Mouse (Mus musculus) left cerebral cortex, postnatal 14 days (tissue): ENCODE measurements around the gene Dock2. TPM values are rescaled to one million over a fixed set of nuclear protein-coding genes. Genes with fewer than 3 reads are reported as not detected.

Experiments
- DNase-seq, 2 experiments: peaks; one replicate each; pipeline ENCODE4 v3.0.0; 2021 to 2022; ENCODE audit warnings: low spot score in 2 of 2, mixed read lengths in 1 of 2
- intact Hi-C: fragments of 180-260 bp; cut with DNase I; formaldehyde crosslinking; loops from one replicate; pipeline ENCODE4 v1.15.1; 2025
- total RNA-seq, 2 experiments: library from RNA; stranded (reverse); gene quantifications; 2 replicates each; pipeline ENCODE4 v1.2.3; 2021

Dock2 gene
- total RNA-seq, 2 experiments from 2014 or later, result 3.1 to 3.4 TPM

DNA sequence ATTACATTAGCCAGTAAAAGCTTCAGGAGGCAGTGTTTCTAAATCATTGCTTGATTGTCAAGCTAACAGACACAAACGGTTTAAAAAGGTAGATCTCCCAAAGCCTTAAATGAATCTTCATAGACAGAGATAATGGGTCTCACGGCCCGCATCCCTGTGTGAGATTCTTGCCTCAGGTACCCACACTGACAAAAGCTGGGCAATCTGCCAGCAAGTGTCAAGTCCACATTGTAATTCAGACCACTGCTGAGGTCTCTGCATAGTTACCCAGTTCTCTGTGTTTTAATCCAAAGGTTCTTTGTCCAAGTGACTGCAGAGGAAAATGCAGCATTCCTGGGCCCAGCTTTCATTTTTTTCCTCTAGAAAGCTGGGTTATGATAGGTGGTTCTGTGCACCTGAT, 315.1 kb downstream of the Dock2 start:
- intact Hi-C loops, result no loop called here
- no peak for DNase-seq

GRCm38 (mm10) chr11:34467056-34467455, 316.6 kb downstream of the Dock2 start:
- DNase-seq, result no peak
- intact Hi-C loops, result no loop called here

DNA sequence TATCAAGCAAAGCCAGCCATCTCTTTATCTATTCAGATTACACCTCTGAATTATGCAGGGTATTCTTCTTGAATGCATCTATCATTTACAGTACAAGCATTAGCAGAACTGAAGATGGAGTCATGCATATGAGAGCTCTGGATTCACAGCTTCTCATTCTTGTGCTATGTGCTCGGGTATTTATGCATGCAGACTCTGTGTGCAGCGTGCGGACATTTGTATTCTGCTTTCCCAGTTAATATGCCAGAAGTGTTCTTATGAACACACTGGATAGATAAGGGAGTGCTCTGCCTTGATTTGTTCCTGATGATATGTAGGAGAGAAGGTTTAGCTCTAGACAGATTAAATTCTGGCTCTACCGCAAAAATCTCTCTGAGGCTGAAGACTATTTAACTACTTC, 333.7 kb downstream of the Dock2 start:
- no peak for DNase-seq
- intact Hi-C loops, result no loop called here

GRCm38 (mm10) chr11:34447891-34448290, 335.8 kb downstream of the Dock2 start:
- intact Hi-C loops, result no loop called here
- no peak for DNase-seq

DNA sequence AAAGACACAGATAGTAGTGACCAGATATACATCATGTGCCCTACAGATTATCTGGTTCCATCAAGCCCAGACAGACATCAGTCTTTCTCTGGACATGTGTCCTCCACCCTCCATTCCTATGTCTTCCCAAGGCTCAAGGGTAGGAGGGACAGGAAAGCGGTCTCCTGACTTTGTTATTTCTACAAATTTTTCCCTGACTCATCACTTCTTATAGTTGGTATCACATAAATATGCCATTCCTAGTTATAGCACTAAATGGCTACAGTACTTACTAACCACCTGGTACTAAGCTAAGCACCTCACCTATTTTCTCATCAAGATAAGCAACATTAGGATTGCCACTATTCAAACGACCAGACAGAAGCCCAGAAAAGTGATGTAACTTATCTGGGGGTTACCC, 345.3 kb downstream of the Dock2 start:
- intact Hi-C loops, result no loop called here
- DNase-seq, result no peak

GRCm38 (mm10) chr11:34437446-34437845, 346.2 kb downstream of the Dock2 start:
- DNase-seq, result no peak

DNA sequence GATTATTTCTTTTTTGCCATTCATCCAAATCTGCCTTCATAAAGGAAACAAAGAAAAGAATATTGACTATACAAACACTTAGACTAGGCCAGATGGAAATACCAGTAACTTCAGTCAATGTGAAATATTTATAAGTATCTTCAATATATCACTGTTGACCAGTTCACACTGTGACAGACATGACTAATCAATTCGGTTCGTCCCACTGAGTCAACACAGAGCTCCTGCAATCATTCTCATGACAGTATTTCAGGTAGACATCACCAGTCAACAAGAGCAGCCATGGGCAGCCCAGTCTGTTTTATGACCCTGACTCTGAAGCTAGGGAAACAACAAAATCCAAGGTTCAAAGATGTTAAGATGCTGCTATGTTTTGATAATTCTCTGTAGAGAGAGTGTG, 351.7 kb downstream of the Dock2 start:
- DNase-seq, result no peak
- intact Hi-C loops, result no loop called here

More at GRCm38 (mm10) chr11:34437446-34437845, 346.2 kb downstream of the Dock2 start:
- intact Hi-C loops, result no loop called here

DNA sequence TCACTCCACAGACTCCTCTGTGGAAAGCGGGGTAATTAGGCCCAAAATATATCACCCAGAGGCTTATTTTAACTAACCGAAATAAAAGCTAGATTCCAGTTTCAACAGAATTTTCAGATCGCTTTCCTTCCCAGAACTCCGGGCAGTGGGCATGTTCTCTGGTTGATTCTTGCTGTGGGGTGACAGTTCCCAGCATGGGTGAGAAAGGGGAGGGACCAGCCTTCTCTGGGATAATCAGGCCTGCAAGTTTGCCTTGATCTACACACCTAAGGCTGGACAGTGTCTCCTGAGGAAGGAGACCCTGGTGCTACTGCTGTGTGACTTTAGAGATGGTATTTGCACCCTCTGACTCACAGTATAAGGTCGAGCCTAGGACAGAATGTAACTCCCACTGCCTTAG, 352.3 kb downstream of the Dock2 start:
- intact Hi-C loops, result no loop called here
- no peak for DNase-seq

DNA sequence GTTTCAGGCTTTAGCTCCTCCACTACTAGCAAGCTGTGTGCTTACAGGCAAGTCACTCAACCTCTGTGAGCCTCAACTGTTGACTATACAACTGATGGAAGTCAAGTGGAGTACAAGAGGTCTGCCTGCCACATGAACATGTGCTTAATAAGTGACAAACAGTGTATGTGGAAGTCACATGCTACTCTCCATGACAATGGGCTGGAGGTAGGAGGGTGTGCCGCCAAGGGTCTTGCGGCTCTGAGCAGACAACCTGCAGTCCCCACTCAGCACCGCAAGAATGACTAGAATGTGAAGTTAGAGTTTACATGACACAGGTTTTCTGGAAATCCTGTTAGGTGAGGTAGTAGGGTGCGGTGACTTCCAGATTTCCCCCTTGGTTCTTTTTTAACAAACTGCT, 352.8 kb downstream of the Dock2 start:
- intact Hi-C loops, result no loop called here
- no peak for DNase-seq

DNA sequence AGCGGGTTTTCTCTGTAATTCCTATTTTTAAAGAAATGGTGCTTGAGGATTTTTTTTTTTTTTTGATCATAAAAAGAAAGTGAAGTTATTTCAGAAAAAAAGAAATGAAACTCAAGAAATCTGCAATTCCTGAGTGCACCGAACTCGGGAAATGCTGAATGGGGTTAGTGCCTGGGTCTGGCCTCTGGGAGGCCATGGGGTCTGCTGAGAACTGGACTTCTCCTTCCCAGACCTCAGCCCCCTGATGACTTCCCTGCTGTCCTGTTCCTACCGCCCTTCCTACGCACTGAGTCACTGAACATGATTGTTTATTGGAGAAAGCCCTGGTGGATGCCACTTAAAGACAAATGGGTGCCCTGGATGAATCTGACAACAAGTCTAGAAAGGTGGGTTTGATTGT, 356.5 kb downstream of the Dock2 start:
- DNase-seq, result no peak
- intact Hi-C loops, result no loop called here

- intact Hi-C loops, result no loop called here
Observed at GRCm38 (mm10) chr11:34424546-34424945, 359.1 kb downstream of the Dock2 start.

GRCm38 (mm10) chr11:34421061-34421460, 362.6 kb downstream of the Dock2 start:
- intact Hi-C loops, result no loop called here
- DNase-seq, result peak; percentile 73 to 90

More at GRCm38 (mm10) chr11:34424546-34424945, 359.1 kb downstream of the Dock2 start:
- DNase-seq, result no peak

GRCm38 (mm10) chr11:34416619-34416979, 367.1 kb downstream of the Dock2 start:
- intact Hi-C loops, result no loop called here
- DNase-seq, result no peak

DNA sequence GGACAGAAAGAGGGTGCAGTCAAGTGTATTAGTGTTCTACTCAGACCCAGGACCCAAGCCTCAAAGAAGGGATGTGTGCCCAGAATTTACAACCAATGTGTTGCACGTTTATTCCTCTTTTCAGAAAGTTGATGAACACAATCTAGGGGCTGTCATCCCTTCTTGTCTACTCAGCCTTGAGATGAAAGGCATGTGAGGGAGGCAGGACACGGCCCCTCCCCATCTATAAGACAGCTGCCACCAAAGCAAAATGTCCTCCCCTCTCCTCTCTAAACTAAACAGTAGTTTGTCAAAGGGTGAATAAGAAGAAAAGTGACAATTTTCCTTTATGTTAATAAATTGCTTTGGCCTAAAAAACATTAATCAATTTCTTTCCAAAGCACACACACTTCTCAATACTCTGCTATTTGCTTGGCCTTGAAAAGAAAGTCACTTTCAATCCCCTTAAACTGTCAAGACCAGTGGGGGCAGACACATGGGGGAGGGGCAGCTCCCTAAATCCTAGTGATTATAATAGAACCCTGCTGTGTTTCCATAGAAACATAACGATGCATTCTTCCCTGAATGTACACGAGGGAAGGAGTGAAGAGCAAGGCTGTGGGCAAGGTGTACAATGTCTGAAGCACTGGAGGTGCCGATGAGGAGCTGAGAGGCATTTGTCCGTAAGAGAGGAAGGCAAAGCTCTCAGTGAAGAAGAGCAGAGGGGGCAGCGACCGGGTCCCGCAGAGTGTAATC, 367.6 kb downstream of the Dock2 start:
- DNase-seq, result peak; percentile 17 to 40
- intact Hi-C loops, result no loop called here

DNA sequence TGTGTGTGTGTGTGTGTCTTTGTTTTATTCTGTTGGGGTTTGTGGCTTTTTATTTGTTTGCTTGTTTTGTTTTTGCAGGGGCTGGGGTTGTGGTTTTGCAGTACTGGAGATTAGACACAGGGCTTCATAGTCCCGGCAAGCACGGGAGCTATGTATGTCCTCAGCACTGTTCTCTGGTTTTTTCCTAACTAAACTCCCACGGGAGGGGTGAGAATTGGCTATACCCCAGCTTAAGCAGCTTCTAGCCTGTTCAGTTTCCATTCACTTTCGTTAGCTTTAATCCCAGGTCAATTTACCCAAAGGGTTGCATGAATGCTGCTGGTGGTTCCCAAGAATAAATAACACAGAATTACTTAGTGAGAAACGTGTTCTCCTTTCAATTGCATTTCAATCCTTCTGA, 376.8 kb downstream of the Dock2 start:
- no peak for DNase-seq
- intact Hi-C loops, result no loop called here

GRCm38 (mm10) chr11:34406309-34406708, 377.4 kb downstream of the Dock2 start:
- intact Hi-C loops, result no loop called here
- DNase-seq, result no peak

- DNase-seq, result no peak
- intact Hi-C loops, result no loop called here
Observed at GRCm38 (mm10) chr11:34405311-34405710, 378.4 kb downstream of the Dock2 start.

- intact Hi-C loops, result no loop called here
- no peak for DNase-seq
Observed at GRCm38 (mm10) chr11:34401343-34401742, 382.3 kb downstream of the Dock2 start.

GRCm38 (mm10) chr11:34398555-34398954, 385.1 kb downstream of the Dock2 start:
- no peak for DNase-seq
- intact Hi-C loops, result no loop called here

DNA sequence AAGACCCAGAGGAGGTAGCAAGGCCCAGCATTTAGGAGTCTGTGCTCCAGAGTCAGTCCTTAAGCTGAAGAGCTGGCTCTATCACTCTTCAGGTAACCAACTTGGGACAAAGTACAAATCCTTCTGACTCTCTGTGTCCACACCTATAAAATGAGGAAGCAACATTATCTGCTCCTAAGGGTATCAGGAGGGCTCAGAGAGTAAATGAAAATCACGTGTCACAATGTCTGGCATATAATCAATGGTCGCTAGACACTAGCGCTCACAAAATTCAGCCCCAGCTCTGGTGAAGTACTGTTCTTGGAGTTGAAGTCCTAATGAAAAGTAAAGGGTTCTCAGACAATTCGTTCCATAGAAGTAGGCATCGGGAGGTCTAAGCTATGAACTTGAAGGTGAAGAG, 386.0 kb downstream of the Dock2 start:
- DNase-seq, result no peak
- intact Hi-C loops, result no loop called here

GRCm38 (mm10) chr11:34395802-34396201, 387.9 kb downstream of the Dock2 start:
- intact Hi-C loops, result no loop called here
- DNase-seq, result no peak

DNA sequence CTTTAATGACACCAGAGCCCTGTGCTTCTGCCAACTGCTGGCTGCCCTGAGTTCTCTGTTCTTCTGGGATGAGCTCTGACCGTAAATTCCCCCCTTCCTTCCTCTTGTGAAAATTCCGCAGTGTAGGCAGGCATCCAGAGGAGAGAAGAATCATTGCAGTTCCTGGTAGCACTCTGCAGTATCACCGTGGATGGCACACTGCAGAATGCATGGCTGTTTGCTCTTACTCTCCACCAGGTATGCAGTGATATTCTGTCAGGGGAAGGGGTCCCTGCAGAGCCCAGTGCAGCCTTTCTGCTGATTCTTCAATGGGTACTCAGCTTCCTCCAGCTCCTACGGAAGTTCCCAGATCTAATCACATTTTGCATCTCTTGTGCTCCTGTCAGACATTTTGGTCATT, 391.6 kb downstream of the Dock2 start:
- DNase-seq, result no peak
- intact Hi-C loops, result no loop called here
